Mouse (Mus musculus) adrenal gland, adult 8-10 months (tissue): ENCODE data around the gene Pdcd5. TPM values are rescaled to one million over a fixed set of nuclear protein-coding genes. Genes with fewer than 3 reads are reported as not detected.

Source experiments
- DNase-seq: peaks from one replicate; pipeline ENCODE4 v3.0.0; 2022
- total RNA-seq, 4 experiments: library from RNA; stranded (reverse); gene quantifications; 2 replicates each; pipeline ENCODE4 v1.2.4; 2022

Pdcd5 gene
- total RNA-seq, result 10 to 100 TPM; 50.4 to 60.7 (median 53.5) TPM

DNA sequence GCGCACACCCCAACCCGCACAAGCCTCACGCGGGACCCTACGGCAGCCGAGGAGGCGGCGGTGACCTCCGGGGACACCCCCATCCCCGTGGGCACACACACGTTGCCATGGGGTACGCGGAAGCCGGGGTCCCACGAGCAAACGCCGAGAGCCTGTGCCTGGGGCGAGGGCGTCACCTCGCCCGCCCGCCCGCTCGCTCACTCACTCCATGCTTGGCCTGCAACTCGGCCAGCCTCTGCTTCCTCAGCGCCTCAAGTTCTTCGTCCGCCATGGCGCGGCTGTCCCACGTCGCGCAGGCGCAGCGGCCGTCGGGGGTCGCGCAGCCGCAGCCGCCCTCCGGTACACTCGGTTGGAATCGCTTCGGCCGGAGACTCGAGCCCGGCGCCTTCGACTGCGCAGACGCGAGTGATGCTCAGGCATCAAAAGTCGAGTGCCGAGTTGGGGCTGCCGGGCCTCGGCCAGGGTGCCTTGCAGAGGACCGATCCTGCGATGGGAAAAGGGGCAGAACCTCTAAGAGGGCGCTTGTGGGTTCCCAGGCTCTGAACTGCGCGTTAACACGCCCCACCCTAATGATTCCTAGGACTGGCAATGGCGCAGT is at the start of gene Pdcd5:
Pdcd5 (minus strand) TSS at position 421 of the 598 bp plus-strand sequence.
- peak; percentile 92 for DNase-seq

DNA sequence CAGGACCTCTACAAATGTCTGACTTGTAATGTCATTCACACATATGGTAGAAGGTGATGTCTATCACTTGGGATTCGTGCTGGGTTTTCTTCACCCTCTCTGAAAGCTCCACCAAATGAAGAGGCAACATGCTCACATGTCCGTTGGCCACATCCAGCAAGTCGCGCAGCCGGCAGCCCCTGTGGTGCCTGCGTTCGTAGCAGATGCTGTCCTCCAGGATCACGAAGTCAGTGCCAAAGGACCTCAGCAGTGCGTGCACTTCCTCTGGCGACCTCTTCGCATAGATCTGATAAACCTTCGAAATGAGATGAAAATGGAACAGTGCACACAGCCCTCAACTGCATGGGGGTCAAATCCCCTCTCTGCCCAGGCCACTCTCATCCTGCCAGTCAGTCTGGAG is 45.3 kb upstream of the Pdcd5 start:
- DNase-seq, result no peak

DNA sequence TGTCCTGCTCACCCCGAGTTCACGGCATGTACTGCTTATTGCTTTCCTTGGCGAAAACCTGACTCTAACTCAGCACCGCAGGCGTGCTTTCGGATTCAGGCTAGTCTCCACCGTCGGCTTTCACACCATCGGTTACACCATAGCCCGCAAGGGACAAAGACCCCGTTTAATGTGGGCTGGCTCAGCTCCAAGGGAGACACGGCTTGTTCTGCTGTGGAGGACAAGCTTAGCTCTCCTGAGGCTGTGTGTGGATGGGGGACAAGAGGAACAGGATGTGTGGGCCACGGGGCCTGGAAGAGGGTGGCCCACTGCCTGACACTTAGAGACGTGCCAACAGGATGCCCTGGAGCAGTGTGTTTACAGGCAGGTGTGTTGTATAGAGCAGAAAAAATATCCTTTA is 44.8 kb upstream of the Pdcd5 start:
- no peak for DNase-seq

DNA sequence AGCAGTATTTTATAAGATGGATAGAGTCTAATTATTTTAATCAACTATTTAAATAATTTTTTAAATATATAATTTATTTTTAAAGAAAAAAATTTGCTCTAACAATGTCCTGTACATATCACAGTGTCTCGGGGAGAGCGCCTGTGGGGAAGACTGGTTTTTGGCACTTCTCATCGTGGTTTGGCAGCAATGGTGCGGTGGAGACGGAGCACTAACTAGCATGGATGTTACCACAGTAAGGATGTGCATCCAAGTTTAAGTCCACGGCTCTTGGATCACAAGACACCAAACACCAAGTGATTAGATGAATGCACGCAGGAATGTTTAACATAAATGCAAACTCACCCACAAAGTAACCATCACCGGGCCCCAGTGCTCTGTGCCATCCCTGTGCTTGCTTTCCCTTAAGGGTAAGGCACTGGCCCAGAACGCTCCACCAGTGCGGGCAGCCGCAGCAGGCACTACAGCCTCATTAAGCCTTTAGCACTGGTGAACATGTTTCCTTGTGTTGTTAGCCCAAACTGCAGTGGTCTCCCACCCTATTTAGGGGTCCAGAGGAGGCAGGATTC is 41.5 kb upstream of the Pdcd5 start:
- no peak for DNase-seq

DNA sequence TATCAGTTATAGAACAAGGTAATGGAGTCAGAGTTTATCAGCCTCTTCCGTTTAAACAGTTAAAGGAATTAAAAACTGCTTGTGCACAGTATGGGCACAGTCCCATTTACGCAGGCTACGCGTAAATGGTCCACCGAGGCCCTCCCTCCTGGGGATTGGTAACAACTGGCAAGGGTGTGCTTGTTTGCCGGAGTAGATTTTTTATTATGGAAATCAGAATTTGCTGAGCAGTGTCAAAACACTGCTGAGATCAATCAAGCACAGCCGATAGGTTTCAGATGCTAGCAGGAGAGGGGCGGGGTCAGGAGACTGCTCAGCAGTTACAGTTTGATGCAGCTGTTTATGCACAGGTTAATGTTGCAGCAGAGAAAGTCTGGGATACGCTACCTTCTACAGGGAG is 41.0 kb upstream of the Pdcd5 start:
- DNase-seq, result no peak

DNA sequence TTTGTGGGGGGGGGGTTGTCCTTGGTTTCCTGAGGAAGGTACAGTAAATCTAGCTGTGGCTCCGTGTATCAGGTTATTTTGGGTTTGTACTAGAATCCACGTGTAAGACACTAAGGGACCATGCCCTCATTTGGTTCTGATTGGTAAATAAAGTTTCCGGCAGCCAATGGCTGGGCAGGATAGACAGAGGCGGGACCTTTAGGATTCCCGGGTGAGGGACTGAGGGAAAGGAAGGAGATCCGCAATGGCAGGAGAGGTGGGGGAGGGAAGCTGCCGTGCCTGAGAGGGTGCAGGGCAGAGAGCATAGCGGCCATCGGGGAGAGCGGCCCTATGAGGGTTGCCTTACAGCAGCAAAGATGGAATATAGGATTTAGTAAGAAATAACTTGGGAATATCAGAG is 39.9 kb upstream of the Pdcd5 start:
- DNase-seq, result peak; percentile 23

DNA sequence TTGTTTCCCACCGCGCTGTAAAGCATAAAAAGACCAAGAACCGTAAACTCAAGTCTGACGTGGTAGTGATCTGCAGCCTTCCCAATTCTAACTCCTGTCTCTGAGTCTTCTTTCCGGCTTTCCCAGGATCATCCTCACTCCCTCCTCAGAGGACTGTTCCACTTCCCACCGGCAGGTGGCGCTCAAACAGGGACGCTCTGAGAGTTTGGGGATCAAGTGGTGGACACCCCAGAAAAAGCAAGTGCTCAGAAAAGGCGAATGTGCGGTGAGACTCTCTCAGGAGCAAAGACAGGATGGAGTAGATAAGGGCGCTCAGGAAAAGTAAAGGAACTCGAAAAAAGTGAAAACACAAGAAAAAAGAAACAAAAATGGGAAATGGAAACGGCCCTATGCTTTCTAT is 39.4 kb upstream of the Pdcd5 start:
- peak; percentile 18 for DNase-seq

DNA sequence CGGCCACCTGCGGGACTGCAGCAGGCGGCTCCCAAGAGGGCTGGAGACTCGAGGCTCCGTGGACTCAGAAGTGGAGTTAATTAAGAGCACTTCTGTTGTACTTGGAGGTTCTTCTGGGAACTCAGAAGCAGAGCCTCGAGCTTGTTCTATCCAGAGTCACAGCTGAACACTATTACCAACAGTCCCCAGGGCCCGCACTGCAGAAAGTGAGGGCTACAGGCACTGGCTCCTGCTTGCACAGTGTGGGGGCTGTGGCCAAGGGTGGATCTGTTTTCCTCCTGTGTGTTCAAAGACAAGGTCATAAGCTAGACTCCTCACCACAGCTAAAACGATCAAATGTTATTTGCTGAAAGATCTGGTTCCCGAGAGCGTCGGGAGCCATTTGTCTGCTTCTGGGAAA is 38.9 kb upstream of the Pdcd5 start:
- DNase-seq, result no peak

DNA sequence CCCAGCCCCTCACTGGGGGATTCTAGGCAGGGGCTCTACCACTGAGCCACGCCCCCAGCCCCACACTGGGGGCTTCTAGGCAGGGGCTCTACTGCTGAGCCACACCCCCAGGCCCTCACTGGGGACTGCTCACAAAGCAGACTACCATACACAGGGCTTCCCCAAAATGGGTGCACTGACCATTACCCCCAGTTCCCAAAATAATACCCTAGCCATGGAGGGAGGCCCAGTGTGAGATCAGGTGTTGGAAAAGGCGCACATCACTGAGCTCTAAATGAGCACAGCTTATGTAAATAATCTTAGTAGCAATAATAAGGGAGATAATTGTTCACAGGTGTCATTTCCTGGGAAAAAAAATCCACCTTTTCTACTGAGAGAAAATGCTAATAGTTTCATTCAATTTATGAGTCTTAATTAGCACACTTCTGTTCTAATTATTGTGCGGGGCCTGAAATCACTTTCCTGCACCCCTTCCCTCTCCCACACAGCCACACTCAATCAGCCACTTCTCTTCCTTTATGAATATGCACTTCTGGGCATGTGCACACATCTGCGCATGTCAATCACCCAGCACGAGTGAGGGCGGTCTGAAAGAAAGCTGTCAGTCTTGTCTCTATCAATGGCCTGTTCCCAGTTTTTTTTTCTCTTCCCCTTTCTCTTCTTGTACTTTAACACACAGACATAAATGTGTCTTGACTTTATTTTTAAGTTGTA is 36.2 kb upstream of the Pdcd5 start:
- no peak for DNase-seq

DNA sequence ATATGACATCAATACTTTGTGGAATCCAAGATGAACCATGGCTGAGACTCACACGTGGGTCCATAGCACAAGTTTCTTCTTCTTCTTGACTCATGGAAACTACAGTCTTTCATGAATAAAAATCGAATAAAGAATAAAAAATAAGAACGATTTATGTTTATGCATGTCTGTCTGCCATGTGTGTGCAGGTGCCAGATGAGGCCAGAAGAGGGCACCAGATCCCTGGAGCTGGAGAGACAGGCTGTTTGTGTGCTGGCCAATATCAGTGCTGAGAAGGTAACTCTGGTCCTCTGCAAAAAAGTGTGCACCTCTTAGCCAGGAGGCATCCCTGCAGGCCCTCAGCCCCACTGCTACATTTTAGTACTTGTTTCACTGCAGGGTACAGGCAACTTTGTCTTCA is 34.2 kb upstream of the Pdcd5 start:
- no peak for DNase-seq

DNA sequence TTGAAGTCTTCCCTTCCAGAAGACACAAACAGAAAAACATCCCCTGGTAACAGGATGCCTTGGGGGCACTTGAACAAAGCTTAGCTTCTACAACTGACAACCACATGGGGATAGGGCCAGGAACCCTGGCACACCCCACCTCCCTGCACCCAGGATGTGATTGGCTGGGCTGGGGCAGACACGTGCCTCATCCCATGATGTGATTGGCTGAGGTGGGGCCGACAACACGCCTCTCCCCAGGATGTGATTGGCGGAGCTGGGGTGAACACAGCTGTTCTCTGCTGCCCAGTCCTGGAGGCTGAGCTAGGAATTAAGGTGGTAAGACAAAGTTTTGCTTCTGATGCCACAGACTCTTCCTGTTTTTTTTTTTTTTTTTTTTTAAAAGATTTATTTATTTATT is 31.7 kb upstream of the Pdcd5 start:
- no peak for DNase-seq

DNA sequence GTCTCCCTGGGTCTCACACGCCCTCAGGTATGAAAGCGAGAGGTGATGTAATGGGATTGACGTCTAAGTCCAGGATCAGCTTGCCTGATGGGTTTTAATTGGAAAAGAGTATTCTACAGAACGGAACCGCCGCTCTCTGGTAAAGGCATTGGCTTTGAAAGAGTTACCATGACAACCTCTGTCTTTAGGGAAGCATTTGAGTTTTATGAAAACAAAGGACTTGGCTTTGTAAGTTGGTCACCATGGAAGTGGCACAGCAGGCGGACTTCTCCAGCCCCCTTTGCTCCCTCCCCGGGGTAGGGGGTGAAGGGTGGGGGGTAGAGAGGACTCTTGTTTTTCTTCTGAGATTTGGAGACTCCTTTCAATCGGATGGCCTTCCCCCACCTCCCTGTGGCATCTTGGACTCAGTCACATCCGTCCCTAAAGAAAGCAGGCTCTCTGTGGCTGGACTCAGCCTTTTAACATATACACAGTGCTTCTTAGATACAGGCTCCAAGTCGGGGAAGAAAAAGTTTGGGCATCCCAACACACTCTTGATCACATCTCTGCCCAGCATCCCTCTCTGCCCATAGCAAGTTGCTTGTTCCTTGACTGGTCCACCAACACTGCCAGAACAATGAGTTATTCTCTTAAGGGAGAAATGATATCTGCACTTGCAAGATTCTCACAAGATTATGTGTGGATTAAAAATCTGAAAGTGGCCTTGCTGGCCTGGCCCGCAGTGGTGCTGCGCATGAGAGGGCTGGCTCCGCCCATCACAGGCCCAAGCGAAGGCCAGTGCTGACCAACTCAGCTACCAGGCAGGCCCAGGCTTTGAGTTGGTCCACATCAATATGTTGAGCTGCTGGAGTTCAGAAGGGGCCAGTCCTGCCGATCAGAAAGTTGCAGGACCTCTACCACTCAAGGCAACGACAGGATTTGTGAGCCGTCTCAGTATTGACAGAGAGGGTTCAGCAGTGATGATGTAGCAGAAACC is 21.0 kb upstream of the Pdcd5 start:
- DNase-seq, result no peak

DNA sequence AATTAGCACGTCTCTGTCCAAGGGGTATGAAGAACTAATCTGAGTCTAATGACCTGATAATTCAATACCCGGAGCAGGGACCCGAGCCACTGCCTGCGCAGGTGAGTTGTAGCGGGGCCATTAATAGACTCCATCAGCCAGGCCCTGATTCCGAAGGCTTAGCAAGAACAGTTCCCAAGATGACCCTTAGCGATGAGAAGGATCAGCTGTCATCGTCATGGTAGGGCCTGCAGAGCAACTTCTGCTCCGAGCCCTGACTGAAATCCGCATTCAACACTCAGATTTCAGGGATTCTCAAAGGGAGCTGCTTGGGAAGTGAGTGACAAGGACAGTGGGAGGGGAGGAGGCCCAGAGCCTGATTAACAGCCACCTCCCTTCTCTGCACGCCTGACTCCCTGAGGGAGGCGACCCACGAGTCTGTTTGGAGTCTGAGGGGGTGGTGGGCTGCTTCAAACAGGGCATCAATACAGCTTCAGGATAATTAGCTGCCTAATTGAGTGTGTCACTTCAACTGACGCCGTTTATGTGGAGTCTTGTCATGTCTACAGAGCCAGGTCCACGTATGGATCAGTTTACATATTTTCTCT is 16.6 kb upstream of the Pdcd5 start:
- DNase-seq, result no peak

DNA sequence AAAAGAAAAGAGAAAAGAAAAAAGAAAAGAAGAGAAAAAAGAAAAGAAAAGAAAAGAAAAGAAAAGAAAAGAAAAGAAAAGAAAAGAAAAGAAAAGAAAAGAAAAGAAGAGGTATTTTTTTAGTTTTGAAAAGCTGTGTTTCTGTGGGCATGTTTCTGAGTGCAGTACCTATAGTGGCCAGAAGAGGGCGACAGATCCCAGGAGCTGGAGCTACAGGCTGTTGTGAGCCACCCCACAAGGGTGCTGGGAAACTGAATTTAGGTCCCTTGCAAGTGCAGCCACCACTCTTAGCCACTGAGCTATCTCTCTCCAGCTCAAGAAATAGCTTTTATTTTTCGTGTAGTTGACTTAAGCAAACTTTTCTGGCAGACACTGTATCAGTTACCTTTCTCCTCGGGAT is 11.9 kb upstream of the Pdcd5 start:
- DNase-seq, result no peak

DNA sequence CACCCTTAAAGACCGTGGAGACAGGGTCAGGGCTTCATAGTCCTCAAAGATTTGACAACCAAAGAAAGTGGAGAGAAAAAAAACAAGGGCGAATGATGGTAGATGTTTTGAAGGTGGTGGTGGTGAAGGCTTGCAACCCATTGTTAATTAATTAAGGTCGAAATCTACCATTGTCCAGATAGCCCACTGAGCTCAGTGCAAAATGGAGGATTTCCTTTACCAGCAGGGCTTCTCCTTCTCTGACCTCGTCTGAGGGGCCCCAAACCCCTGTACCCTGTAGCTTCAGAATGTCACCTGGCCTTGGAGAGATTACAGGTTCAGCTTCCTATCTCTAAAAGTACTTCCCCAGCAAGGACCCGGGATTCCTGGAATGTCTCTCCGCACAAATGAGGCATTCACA is 10.5 kb upstream of the Pdcd5 start:
- DNase-seq, result no peak

DNA sequence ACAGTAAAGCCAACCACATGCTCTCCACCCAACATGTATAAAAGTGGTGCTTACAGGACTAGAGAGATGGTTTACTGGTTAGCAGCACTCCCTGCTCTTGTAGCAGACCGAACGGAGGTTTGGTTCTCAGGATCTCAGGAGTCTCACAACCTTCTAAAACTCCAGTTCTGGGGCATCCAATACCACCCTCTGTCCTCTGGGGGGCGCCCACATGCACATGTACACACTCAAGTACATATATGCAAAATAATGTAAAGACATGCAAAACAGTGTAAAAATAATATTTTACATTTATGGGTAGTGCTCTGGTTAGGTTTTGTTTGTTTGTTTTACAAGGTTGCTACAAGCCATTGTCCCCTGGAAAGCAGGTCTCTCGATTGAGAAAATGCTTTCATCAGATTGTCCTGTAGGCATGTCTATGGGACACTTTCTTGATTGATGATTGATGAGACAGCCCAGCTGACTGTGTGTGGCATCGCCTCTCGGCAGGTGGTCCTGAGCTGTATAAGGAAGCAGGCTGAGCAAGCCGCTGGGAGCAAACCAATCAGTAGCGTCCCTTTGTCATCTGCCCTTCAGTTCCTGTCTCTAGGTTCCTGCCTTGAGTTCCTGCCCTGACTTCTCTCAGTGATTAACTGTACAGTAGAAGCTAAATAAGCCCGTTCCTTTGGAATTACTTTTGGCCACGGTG is 4.4 kb upstream of the Pdcd5 start:
- DNase-seq, result no peak

DNA sequence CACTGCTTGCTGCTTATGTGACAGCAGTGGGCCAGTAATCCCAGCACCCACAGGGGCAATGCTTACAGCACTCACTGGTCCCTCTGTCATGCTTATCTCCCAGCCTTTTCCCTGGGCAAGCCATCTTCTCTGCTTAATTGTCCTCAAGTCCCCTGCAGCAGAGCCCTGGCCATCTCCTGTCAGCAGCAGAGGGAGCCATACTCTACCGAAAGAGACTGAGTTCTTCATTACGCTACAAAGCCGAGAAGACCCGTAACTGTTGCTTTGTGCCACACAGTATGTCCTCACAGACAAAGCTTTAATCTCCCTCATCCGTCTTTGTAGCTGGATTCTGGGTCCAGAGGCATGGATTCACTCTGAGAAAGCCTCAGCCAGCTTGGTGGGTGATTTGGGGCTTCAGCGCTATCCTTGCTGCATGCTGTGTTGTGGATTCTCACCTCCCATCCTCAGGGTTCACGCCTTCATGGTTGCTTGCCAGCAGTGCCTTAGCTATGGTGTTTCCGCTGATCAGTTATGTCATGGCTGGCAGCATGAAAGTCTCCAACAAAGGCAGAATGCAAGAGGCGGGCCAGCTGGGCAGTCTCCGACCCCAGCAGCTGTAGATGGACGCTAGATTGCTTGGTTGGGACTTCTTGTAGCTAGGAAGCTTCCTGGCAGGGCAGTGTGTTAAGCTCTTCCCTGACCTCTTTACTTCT is 3.5 kb upstream of the Pdcd5 start:
- no peak for DNase-seq

DNA sequence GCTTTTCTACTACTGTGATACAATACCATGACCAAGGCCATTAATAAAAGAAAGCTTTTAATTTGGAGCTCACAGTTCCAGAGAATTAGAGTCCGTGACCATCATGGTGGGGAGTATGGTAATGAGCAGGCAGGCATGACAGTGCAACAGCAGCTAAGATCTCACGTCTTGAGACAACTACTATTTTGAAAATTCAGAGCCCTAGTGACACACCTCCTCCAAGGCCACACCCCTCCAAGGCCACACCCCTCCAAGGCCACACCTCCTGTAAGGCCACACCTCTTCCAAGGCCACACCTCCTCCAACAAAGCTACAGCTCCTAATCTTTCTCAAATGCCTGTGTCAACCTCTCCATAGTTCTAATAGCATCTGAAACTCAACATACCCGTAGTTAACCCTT is 1.8 kb upstream of the Pdcd5 start:
- peak; percentile 36 for DNase-seq

DNA sequence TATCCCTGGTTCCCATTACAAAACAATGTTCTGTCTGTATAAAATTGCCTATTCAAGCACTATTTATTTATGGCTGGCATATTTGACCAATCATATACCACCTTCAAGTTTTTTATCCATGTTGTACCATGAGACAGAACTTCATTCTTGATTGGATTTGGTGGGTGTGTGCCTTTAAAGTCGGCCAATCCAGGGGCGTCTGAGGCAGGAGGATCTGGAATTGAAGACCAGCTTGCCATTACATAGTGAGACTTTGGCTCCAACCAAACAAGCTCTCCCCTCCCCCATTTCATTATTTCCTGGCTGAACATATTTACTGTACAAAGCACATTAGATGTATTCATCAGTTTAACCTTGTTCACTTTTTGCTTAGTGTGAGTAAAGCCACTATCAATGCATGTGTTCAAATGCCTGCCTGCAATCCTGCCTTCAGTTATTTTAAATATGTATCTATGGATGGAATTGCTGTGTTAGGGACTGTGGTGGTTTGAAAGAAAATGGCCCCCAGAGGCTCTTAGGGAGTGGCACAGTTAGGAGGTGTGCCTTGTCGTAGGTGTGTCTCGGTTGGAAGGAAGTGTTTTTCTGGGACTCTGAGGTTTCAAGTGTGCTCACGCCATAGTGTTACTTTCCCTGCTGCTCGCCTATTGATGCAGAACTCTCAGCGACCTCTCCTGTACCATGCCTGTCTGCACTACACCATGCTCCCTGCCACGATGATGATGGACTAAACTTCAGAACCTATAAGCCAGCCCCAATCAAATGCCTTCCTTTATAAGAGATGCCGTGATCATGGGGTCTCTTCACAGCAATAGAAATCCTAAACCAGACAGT is 1.1 kb upstream of the Pdcd5 start:
- no peak for DNase-seq

DNA sequence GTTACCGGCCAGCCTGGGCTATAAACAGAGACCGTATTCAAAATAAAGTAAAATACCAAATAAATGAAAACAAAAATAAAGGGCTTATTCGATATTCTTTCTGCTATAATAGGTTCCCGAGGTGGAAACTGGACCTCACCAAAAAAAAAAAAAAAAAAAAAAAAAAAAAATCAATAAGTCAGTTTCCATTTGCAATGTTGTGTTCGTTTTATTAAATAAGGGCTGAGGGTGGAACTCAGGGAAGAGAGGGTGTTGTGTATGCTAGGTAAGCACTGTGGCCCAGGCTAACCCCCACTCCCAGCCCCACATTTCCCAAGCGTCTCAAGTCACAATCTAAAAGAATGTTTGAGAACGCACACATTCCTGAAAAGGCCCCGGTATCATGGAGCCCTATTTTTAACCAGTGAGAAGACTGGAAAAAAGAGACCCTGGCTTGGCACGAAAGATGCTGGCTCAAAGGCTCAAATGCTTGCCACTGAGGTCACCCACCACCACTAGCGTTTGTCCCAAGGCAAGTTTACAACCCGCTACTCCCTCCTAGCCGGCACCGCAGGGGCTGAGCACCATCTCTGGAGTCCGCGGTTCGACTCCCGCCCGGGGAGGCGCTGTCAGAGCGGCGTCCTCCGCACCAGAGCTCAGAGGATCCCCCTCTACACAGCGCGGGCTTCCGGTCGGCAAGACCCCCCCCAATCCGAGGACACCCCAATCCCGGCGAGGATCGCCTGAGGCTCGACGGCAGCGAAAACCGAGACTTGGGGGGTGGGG is 822 bp downstream of the Pdcd5 start:
- no peak for DNase-seq
